Mouse (Mus musculus): ENCODE measurements around the gene Mgat4a. TPM values are rescaled to one million over a fixed set of nuclear protein-coding genes. Genes with fewer than 3 reads are reported as not detected.
"Not testable (repeated sequence)": the region's sequence is repeated elsewhere in the genome, so short reads cannot be mapped to it uniquely, and the experiment has no call there.

Gene Mgat4a
- total RNA-seq, 2 experiments from 2014 or later: 24.9 to 30.3 TPM

DNA sequence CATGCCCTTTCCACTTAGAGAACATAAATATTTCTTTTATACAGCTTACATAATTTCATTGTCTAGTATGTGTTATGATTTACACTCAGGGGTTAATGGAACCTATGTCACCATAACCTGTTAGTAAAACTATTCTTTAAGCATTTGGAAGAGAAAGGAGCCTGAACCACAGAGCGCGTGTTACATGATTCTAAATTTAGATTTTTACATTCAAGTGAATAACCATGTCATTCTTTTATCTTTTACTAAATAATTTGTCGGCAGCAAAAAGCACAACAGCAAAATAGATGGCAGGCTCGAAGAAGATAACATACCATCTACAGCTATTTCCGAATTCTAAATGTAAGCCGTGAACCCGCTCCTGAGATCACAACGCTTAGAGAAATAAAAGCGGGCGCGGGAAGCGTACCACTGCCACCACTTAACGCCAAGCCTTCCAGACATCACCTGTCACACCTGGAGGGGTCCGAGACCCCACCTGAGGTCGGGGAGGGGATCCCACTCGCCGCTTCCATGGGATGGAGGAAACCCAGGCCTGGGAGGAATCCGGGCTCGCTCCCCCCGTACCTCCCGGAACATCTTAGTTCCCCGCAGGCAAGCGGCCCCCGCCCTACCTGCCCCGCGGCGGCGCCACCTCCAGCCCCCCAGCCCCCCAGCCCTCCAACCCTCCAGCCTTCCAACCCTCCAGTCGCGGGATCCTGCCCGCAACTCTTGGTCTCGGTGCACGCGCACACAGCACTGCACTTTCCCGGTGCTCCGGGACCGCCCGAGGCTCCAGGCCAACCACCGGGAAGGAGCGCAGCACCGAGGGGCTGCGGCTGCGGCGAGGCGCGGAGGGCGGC is 627 bp downstream of the Mgat4a start:
- intact Hi-C loops (cut with DNase I): loop anchor here (5.0 kb wide), 1 partner anchor 92 kb away; no protein-coding TSS in a partner anchor
- peak in 1 of 2 experiments; percentile 15 for DNase-seq (ENCODE audit: low spot score in 2 of 2)

DNA sequence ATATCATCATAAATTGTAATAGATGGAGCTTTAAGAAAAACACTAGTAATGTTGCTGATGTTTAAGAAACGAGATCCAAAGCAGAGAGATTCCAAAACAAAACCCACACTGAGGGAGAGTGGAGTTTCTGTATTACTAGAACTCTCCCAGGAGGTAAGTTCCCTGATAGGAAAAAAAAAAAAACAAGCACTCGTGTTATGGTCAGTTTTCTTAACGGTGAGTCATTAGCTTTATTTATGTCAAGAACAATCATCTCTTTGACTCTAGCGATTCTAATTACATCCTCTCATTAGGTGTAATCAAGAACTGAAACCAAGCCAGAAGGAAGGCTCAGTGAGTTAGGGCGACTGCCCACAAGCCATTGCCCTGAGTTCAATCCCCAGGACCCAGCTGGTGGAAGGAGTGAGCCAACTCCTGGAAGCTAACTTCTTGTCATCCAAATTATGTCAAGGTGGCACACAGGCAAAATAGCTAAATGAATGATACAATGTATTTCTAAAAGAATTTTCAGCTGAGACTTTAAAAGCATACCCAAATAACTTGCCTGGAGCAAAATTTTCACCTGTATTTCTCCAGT is 6.2 kb downstream of the Mgat4a start:
- DNase-seq (ENCODE audit: low spot score in 2 of 2): no peak
- intact Hi-C loops (cut with DNase I): no loop called here

DNA sequence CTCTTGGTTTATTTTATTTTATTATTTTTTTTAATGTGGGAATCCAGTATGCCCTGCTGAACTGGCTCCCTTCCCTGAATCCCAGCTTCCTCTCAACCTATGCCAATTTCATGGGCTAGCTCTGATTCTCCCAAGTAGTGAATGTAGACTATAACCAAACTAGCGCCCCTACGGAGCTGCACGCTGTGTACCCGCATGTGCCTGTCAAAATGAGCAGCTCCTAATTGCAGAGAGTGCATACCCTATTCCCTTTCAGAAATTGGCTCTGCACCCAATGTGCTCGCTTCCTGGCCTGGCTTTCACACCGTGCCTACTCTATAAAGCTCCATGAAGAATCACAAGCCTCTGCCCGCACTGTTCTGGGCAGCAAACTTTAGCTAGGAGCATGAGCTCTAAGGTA is 7.6 kb downstream of the Mgat4a start:
- intact Hi-C loops (cut with DNase I): no loop called here
- DNase-seq (ENCODE audit: low spot score in 2 of 2): no peak

DNA sequence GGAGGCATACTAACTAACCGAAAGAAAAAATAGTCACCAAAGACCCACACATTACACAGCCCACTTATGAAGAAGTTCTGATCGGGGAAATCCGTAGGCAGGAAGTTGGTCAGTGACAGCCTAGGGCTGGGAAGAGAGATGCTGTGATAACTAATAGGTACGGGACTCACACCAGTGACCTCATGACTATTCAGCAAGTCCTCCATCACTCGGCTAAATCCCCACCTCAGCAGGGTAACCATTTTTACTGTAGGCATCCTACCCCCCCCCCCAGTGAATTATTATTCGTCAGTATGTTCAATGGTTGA is 8.3 kb downstream of the Mgat4a start:
- intact Hi-C loops (cut with DNase I): no loop called here
- DNase-seq (ENCODE audit: low spot score in 2 of 2): no peak

DNA sequence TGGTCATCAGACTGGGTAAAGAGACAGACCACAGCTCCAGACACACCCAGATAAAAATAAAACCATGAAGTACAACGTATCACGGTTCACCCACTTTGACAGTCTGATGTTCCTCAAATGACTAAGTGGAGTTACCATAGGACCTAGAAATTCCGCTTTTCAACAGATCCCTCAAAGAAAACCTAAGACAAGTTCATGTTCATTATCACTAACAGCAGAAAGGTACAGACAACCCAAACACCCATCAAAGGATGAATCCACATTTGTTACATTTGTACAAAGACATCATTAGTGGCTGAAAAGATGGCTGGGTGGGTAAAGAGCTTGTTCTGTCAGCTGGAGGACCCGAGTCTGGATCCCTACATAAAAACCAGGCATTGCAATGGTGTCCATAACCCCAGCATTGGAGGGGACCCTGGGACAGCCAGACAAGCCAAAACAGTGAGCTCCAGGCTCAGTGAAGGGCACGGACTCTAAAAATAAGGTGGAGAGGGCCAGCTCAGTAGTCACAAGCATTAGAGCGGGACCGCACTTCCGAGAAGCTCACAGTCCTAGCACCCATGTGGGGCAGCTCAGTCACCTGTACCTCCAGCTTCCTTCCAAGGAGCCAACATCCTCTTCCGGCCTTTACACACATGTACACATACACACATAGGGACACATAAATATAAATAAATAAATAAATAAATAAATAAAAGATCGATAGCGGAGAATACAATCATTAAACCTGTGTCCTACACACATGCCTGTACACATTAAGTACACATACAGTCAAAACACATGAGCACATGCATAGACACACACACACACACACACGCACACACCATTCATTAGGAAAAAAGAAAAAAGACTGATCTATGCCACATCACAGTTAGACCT is 8.9 kb downstream of the Mgat4a start:
- no peak for DNase-seq (ENCODE audit: low spot score in 2 of 2)
- intact Hi-C loops (cut with DNase I): no loop called here

DNA sequence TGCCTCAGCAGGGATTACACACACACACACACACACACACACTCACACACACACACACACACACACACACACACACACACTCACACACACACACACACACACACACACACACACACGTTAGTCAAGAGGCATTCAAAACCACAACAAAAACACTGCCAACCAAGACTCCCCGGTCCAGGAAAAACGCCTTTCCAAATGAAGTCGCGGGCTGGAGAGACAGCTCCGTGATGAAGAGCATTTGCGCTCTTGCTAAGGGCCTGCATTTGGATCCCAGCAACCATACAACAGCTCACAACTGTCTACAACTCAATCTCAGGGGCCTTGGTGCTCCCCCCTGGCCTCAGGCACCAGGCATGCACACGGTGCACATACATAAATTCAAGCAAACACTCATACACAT is 10.8 kb downstream of the Mgat4a start:
- intact Hi-C loops (cut with DNase I): no loop called here
- no peak for DNase-seq (ENCODE audit: low spot score in 2 of 2)

DNA sequence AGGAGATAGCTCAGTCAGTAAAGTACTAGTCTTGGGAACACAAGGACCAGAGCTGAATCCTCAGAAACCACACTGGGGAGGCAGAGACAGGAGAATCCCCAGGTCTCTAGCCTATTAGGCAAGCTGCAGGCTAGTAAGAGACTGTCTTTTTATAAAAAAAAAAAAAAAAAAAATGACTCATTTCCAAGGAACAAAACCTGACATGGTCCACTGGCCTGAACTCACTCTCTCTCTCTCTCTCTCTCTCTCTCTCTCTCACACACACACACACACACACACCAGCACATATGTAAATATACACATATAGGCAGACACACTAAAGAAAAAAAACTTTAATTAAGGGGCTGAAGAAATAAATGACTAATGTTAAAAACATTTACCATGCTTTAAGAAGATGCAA is 14.6 kb downstream of the Mgat4a start:
- DNase-seq (ENCODE audit: low spot score in 2 of 2): no peak

DNA sequence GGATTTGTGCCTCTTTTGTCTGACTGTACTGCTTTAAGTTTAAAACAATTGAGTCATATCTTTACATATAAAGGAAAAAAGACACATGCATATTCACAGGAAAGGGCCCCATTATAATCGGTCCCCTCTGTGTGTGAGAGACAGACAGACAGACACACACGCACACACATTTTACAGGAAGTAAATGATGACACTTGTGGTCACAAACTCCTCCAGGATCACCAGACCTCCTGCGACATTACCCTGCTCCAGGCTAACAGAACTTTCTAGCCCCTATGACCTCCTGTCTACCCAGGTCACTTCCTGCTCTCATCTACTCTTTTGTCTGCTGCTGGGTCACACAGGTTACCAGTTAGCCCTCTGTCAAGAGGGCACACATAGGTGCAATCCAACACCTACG is 16.1 kb downstream of the Mgat4a start:
- intact Hi-C loops (cut with DNase I): no loop called here
- DNase-seq (ENCODE audit: low spot score in 2 of 2): no peak

More for the DNA sequence above, 14.6 kb downstream of the Mgat4a start:
- intact Hi-C loops (cut with DNase I): no loop called here

DNA sequence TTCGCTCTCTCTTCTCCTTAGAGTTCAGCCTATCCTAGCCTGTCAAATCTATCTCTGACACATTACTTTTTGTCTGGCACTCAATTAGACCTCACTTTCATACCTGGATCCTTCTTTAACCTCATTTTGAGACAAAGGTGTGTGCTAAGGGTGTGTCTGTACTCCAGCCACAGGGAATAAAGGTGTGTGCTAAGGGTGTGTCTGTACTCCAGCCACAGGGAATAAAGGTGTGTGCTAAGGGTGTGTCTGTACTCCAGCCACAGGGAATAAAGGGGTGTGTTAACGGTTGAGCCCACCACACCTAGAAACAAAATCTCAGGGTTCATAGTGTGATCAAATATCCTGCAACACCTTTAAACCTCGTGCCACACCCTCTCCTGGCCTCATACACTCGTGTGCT is 16.7 kb downstream of the Mgat4a start:
- intact Hi-C loops (cut with DNase I); DNase-seq (ENCODE audit: low spot score in 2 of 2): not testable (repeated sequence)

DNA sequence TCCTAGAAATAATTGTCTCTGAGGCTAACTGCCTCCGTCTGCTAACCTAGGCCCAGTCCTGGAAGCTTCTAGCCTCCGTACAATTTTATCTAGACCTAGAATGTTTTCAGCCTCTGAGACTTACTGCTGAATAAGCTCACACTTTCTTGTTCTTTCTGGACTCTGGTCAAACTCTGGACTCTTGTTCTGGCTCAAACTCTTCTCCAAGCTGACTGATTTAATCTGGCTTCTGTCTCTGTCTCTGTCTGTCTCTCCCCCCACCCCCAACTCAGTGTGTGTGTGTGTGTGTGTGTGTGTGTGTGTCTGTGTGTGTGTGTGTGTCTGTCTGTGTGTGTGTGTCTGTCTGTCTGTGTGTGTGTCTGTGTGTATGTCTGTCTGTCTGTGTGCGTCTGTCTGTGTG is 17.3 kb downstream of the Mgat4a start:
- DNase-seq (ENCODE audit: low spot score in 2 of 2); intact Hi-C loops (cut with DNase I): not testable (repeated sequence)

DNA sequence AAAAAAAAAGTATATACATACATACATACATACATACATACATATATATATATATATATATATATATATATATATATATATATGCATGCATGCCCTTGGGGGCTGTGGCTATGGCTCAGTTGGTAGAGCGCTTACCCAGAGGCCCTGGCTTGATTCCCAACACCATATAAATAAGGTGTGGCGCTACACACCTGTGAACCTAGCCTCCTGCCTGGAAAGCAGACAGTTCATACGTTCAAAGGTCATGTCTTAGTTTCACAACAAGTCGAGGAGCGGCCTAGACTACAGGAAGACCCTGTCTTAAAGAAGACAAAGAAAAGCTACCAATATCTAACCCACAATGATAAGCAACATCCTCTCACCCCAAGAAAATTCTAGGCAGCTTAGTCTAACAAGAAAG is 18.7 kb downstream of the Mgat4a start:
- intact Hi-C loops (cut with DNase I): no loop called here
- no peak for DNase-seq (ENCODE audit: low spot score in 2 of 2)

DNA sequence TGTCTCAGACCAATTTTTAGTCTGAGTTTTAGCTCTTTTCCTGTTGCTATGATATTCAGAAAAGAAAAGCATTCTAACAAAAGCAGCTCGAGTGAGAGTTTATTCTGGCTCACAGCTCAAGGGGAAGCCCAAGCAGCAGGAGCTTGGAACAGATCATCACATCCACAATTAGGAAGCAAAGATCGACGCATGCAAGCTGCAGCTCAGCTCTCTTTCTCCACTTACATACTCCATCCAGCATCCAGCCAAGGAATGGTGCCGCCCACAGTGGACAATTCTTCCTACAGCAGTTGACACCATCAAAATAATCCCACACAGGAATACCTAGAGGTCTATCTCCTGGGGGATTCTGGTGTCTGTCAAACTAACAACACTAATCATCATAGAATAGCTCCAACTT is 22.0 kb downstream of the Mgat4a start:
- intact Hi-C loops (cut with DNase I): no loop called here
- DNase-seq (ENCODE audit: low spot score in 2 of 2): no peak

DNA sequence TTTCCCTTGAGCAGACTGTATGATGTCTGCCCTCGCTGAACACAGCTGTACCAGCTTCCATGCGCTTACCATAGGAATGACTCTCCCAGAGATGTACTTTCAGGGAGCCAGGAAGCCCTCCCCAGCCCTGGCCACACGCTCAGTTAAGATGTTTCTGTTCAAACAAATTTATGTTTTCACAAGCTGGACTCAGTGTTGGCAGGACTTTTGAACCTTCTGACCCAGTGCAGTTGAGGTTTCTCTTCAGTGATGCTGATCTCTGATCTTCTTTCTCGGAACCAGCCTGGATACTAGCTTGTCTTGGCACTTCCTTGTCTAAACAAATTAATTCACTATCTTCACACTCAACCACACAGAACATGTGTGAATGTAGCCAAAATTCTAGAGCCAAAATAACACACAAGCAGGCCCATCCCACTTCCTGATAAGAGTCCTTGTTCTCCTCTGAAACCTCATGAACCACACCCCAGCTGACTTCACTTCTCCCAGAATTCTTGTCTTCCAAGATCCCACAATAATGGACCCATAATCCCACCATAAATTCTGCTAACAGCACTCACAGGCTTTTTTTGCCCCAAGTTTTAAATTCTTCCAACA is 22.6 kb downstream of the Mgat4a start:
- intact Hi-C loops (cut with DNase I): no loop called here
- no peak for DNase-seq (ENCODE audit: low spot score in 2 of 2)

DNA sequence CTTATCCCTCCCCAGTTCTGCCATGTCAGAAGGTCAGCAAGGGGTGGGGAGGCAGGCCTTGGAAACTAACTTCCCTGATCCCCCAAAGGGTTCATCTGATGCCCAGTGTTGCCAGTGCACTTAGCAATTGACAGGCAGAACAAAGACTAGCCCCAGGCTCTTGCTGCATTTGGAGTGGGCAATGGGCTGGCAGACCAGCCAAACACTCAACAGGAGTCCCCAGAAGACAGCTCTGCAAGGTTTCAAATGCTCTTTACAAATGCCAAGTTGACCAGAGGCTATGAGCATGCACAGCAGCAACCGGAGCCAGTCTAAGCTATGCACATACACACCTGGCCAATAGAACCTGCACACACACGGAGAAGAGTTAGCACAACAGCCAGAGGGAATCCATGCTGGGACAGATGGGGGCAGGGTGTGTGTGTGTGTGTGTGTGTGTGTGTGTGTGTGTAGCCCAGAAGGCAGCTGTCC is 27.8 kb downstream of the Mgat4a start:
- no peak for DNase-seq (ENCODE audit: low spot score in 2 of 2)
- intact Hi-C loops (cut with DNase I): no loop called here

DNA sequence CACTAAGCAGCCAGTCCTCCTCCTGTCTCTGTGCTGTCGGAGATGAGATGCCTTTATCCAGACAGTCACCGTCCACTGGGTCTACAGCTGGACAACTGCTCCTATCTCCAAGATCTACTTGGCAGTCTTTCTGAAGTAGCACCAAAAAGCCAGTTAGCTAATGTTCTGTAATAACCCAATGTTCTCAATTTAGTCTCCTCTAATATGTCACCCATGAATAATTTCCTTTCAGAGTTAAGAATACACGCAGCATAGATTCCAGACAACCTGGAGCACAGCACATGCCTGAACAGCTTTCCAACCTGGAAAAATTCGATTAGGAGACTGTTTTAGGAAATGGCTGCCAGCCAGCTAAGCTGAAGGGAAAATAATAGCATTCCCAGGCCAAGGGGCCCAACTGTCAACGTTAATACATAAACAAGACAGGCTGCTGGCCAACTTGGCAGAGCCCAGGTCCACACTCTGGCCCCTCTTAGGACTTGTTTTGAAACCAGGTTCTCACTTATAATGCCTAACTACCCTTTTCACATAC is 28.6 kb downstream of the Mgat4a start:
- DNase-seq (ENCODE audit: low spot score in 2 of 2): no peak
- intact Hi-C loops (cut with DNase I): no loop called here

DNA sequence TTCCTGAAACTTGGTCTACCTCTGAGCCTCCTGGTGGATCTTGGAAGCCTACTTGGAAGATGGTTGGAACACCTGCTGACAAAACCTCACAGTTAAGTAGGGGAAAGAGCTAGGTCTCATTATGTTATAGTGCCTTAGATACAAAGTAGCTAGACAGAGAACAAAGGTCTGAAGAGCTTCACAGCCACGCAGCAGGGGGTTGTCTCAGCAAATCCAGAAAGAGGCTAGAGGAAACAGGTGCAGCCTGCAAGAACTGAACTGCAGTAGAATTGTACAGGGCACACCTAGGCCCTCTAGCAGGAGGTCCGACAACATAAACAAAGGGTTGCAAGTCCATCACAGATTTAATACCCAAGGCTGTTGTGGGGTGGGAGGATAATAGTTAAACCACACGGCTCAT is 30.6 kb downstream of the Mgat4a start:
- no peak for DNase-seq (ENCODE audit: low spot score in 2 of 2)
- intact Hi-C loops (cut with DNase I): no loop called here

DNA sequence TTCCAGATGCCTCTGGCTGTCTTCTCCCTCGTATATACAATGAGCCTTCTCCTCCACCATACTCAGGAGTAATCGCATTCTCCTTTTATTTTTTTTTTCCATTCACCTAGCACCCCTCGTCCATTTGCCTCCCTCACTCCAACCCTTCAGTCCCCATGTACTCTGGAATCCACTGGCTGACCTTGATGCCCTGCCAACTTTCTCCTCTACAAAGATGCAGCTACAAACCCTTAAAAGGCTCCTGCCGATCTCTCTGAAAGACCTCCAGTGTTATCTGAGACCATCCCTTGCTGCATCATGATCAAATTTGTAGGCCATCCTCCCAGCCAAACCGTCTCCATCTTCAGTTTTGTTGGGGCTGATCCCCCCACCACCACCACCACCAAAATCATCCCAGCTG is 31.4 kb downstream of the Mgat4a start:
- no peak for DNase-seq (ENCODE audit: low spot score in 2 of 2)
- intact Hi-C loops (cut with DNase I): no loop called here

DNA sequence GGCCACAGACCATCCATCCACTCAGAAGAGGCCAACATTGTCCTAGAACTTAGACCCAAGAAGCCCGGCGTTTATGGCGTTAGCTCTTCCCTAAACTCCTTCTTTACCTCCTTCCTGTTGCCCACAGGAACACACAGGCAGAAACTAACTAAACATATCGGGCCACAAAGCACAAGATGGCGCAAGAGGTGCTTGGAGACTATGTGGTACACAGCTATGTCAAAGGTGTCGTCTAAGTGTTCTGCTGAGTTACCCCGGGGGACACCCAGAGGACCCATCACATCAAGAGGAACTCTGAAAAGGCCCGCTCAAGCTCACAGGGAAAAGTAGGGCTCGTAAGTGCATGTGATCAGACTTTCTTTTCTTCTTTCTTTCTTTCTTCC is 35.5 kb downstream of the Mgat4a start:
- intact Hi-C loops (cut with DNase I): no loop called here
- no peak for DNase-seq (ENCODE audit: low spot score in 2 of 2)

DNA sequence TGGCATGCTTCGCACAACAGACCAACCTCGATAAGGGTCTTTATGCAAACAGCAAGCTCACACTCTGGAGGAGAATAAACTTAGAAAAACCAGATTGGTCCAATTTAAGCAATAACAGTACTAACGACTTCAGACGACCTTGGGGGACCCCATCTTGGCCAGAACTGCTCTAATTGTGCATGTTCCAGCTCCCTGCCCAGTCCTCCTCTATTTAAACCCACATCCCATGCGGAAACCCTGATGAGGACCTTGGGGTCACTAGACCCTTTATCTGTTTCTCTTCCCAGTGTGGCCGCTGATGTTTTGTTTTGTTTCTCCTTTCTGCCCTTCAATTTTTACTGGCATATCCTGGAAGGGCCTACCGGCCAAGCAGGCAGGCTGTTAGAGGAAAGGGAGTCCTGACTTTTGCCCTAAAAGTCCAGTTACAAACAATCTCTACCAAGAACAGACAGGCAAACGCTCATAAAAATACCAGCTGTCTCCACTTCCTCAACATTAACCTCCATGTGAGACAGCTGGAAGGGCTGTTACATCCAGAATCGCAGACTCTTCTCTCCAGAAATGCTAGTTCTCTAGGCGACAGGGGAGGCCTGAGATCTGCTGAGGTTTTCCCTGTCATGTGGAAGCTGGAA is 36.0 kb downstream of the Mgat4a start:
- no peak for DNase-seq (ENCODE audit: low spot score in 2 of 2)
- intact Hi-C loops (cut with DNase I): no loop called here

Data from left cerebral cortex, postnatal 14 days (tissue).